Mouse (Mus musculus) adrenal gland, adult 18-20 months (tissue): Measurements from ENCODE around the gene Dot1l. TPM values are rescaled to one million over a fixed set of nuclear protein-coding genes. Genes with fewer than 3 reads are reported as not detected.
"Not testable (repeated sequence)": the region's sequence is repeated elsewhere in the genome, so short reads cannot be mapped to it uniquely, and the experiment has no call there.

Source experiments
- DNase-seq, 2 experiments: peaks; one replicate each; pipeline ENCODE4 v3.0.0; 2021 to 2022; ENCODE audit warnings: low spot score in 2 of 2
- total RNA-seq, 2 experiments: library from RNA; stranded (reverse); gene quantifications; 1 replicate in 1 of 2; 2 replicates in 1 of 2; pipeline ENCODE4 v1.2.3; 2021

Gene Dot1l
- total RNA-seq, 2 experiments from 2014 or later = 61.0 to 66.4 TPM

GRCm38 (mm10) chr10:80808099-80808984, 53.3 kb downstream of the Dot1l start:
- no peak for DNase-seq

DNA sequence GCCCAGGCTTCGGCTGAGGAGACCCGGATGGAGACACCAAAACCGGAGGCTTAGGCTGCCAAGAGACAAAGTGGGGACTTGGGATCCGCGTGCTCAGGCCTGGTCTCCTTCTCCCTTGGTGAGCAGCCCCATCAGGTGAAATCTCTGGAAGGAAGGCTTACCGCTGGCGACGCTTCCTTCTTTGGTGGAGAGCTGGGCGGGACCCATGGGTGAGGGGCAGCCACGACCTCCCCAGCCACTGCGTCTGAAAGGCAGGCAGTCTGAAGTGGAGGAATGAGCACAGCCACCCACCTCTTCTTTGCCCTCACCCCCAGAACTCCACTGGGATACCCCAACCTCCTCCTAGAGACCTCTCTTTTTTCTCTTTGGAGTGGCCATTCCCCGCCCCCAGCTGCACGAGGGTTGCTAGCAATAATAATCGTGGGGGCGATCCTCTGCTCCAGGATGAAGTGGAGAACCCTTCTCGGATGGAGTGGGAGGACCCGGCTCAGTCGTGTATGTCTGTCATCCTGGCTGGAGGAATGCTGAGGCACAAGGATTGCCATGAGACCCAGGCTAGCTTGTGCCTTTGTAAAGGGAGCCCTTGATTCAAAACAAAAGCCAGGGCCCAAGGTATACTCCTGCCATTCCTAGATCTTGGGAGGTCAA, 54.1 kb downstream of the Dot1l start:
- no peak for DNase-seq

GRCm38 (mm10) chr10:80810084-80810483, 55.1 kb downstream of the Dot1l start:
- DNase-seq = peak in 1 of 2 experiments; percentile 66

GRCm38 (mm10) chr10:80812391-80813041, 57.5 kb downstream of the Dot1l start:
- DNase-seq = no peak

DNA sequence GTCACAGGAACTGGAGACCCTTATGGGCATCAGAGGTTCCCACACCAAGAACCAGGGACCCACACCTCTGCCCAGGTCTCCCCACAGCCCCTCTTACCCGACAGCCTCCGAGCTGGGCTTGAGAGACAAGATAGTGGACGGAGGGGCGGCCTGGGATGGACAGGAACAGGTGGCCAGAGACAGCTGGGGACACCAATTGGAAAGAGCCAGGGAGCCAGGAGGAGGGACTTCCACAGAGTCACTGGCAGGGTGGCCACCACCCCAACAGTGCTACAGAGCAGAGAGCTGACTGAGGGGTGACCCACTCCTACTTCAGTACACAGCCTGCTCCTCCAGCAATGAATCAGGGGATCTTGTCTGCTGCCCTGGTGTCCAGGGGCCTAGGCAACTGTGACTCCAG, 58.4 kb downstream of the Dot1l start, which contains the start of gene Jsrp1:
Jsrp1 (minus strand) TSS at position 133 of the 400 bp plus-strand sequence.
- no peak for DNase-seq

- DNase-seq = no peak
Observed at GRCm38 (mm10) chr10:80814800-80815199, 59.8 kb downstream of the Dot1l start.

DNA sequence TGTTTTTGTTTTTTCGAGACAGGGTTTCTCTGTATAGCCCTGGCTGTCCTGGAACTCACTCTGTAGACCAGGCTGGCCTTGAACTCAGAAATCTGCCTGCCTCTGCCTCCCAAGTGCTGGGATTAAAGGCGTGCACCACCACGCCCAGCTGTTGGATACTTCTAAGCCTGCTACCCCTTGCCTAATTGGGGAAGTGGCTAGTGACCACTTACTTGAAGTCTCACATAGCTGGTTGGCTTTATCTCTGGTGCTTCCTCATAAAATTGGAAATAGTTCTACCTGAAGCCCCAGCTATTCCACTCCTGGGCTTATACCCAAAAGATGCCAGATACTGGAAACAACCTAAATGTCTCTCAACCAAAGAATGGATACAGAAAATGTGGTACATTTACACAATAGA, 61.3 kb downstream of the Dot1l start:
- not testable (repeated sequence) for DNase-seq

GRCm38 (mm10) chr10:80817164-80817563, 62.2 kb downstream of the Dot1l start:
- DNase-seq = no peak

GRCm38 (mm10) chr10:80817955-80818354, 62.9 kb downstream of the Dot1l start:
- DNase-seq = not testable (repeated sequence)

DNA sequence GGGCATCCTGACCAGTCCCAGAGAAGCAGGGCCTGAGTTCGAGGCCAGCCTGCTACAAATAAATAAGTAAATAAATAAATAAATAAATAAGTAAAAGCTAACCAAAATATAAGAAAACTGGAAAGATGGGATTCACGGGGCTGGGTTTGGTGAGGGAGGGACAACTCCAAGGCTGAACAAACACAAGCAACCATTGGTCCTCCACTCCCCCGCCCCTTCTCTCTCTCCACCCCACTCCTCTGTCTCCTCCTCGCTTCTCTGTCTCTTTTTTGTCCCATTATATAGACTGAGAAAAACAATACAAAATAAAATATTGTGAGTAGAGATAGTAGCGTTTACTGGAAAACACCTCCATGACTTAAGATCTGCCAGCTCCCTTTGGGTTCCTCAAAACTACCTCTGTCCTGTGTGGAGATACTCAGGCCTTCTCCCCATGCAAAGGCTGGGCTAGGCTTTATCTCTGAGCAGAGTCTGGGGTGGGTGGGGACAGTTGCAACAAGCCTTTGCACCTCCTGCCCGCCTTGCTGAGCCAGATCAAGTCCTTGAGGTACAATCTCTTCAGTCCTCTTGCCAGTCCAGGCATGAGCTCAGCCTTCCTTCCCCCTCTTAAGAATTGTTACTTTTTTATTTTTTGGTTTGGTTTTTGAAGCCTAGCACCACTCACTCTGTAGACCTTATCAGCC, 63.7 kb downstream of the Dot1l start:
- DNase-seq = no peak

GRCm38 (mm10) chr10:80819406-80819805, 64.4 kb downstream of the Dot1l start:
- DNase-seq = no peak

DNA sequence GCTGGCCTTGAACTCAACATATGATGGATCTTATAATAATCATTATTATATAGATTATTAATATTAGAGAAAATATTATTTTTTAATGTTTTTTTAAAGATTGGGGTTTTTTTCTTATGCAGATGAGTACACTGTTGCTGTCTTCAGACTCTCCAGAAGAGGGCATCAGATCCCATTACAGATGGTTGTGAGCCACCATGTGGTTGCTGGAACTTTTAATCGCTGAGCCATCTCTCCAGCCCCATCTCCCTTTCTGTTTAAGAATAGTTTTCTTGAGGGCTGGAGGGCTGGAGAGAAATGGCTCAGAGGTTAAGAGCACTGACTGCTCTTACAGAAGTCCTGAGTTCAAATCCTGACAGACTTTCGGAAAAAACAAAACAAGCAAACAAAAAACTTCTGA, 67.0 kb downstream of the Dot1l start:
- no peak for DNase-seq

DNA sequence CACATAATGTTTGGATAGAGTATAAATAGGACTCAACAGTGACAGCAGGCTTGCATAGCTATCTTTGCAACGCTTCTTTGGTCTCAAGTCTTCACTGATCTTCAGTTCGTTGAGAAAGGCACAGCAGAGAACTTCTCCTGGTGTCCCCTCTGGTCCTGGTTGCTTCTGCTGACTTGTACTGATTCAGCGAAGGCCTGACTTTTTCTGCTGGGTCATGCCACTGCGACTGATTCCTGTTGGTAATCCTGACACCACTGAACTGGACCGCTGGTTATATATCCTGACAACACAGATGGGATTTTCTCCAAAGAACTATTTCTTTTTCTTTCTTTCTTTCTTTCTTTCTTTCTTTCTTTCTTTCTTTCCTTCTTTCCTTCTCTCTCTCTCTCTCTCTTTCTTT, 67.5 kb downstream of the Dot1l start:
- no peak for DNase-seq

- DNase-seq = no peak
Observed at GRCm38 (mm10) chr10:80823316-80823715, 68.3 kb downstream of the Dot1l start.

DNA sequence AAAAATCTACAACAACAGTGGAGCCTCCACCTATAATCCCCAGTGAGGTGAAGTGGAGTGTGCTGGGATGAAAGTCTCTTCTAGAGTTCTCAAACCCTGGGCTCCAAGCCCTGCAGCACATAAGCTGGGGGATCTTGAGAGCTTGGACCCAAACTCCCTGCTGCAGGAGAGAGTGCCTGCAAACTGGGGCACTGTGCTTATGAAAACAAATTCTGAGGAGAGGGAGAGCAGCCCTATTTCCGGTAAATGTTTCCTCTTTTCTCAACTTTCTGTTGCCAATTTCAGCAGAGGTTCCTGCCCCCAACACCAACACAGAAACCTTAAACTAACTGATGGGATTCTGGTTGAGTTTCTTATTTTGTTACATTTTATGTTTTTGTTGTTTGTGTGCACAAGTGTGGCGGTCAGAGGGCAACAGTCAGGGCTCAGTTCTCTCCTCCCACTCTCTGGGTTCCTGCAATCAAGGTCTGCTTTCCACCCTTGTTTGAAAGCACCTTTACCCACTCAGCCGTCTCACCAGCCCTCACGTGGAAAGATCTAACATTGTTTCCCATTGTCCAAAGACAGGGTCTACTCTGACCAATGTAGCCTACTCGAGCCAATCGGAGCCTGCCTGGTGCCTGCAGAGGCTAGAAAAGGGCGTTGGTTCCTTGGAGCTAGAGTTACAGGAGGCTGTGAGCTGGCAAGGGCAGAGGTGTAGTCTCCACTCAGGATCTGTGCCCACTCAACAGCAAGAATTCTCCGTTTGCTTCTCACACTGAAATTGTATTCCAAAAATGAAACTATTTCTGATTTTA, 69.0 kb downstream of the Dot1l start:
- DNase-seq = no peak

GRCm38 (mm10) chr10:80824827-80825226, 69.8 kb downstream of the Dot1l start:
- no peak for DNase-seq

- peak; percentile 95 to 96 for DNase-seq
Observed at GRCm38 (mm10) chr10:80826151-80827062, 71.4 kb downstream of the Dot1l start, which contains the start of gene Oaz1. TSS of gene Oaz1 (plus strand) at chr10:80826656.

- no peak for DNase-seq
Observed at GRCm38 (mm10) chr10:80827063-80827869, 72.3 kb downstream of the Dot1l start.
